Comparison of ENCODE assay signal across 1 mouse cellular context in the genomic region with DNA sequence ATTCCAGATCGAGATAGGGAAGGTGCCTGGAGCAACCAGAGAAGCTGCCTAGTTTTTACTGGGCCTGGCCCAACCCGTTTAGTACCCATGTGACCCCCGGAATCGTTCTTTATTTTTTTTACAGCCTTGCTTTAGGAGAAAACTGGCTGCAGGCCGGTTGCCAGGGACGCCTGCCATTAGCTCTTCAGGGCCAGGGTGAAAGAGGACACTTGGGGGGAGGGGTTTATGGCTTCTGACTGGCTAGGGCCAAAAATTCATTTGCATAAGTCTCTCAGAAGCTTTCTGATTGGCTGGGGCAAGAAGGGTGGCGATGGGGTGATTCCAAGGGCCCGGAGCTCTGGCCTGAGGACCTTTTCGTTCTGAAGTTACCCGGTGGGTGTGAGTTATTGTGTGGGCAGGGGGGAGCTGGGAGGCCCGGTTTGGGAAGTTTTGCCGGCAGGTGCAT.
TF ChIP-seq lines count a peak whose summit lies in the region.

A gene (plus strand): TSS at position 318 of the 445 bp plus-strand sequence.

TF ChIP-seq in CH12.LX, 34 proteins besides CTCF, POLR2A, EP300 and RAD21 (continued from another document):
- TF ChIP-seq ELF1 (IDR thresholded peaks at IDR 0.05; ENCODE audit: low read depth, low read length) = no peak
- TF ChIP-seq SIN3A (IDR thresholded peaks at IDR 0.05; ENCODE audit: low read length) = peak; percentile 89
- peak; percentile 18; the same call in 1 of the 2 replicates for TF ChIP-seq ZNF384 (IDR thresholded peaks at IDR 0.05; ENCODE audit: low read depth, low read length)
- no peak for TF ChIP-seq JUND (conservative IDR thresholded peaks at IDR 0.05; ENCODE audit: low read depth, low read length)
- TF ChIP-seq NELFE (IDR thresholded peaks at IDR 0.05; ENCODE audit: low read depth, low read length) = peak; percentile 57; the same call in 1 of the 2 replicates
- TF ChIP-seq MXI1 (IDR thresholded peaks at IDR 0.05; ENCODE audit: low read depth, low read length) = peak; percentile 64; the same call in 1 of the 2 replicates
- TF ChIP-seq JUN (IDR thresholded peaks at IDR 0.05; ENCODE audit: insufficient read depth, low read depth, low read length) = no peak
- no peak for TF ChIP-seq E2F4 (IDR thresholded peaks at IDR 0.05; ENCODE audit: insufficient replicate concordance, low read depth, low read length)
- no peak for TF ChIP-seq MAFK (IDR thresholded peaks at IDR 0.05; ENCODE audit: insufficient replicate concordance, low read length)
- peak; percentile 72 for TF ChIP-seq TCF12 (IDR thresholded peaks at IDR 0.05; ENCODE audit: low read depth, low read length)
